Mouse (Mus musculus) cortical plate, adult 2 months (tissue): ENCODE data around the gene Tmx2.

Experiments used
- CTCF ChIP-seq: fragments of 200-500 bp; IDR thresholded peaks from 2 replicates; pipeline ENCODE4 v1.5.1; 2011; ENCODE audit warnings: mild to moderate bottlenecking, control low read depth, low read length; ENCODE audit not compliant: insufficient read depth; ENCODE audit errors: extremely low read depth
- POLR2A ChIP-seq: fragments of 200-500 bp; IDR thresholded peaks from 2 replicates; pipeline ENCODE4 v1.6.1; 2011; ENCODE audit warnings: mild to moderate bottlenecking, low read length, control low read depth; ENCODE audit not compliant: insufficient read depth; ENCODE audit errors: extremely low read depth

GRCm38 (mm10) chr2:84690050-84690449, 11.1 kb upstream of the Tmx2 start:
- TF ChIP-seq POLR2A: no peak
- no peak for TF ChIP-seq CTCF
